Mouse (Mus musculus): ENCODE data around the gene Sptlc2. TPM values are rescaled to one million over a fixed set of nuclear protein-coding genes. Genes with fewer than 3 reads are reported as not detected.

Gene Sptlc2
- polyA plus RNA-seq, 1 experiment from 2014 or later, result 72.0 TPM

DNA sequence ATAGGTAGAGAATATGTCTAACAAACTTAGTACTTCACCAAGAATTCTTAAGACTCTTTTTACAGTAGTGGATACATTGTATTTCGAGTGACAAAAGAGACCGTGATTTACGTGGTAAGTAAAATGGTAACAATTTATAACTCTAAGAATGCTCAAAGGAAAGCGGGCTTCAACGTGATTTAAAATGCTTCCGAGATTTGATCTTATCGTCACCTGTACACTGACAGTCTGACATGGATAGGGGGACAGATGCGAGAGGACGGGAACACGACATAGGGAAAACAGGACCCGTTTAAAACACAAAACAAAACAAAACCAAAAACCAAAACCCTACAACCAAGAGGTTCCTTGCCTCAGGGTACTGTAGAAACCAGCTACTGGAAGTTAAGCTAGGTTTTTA is 122.7 kb downstream of the Sptlc2 start:
- Histone ChIP-seq H3K4me3 (replicated peaks; ENCODE audit: low read length) (peak overlapping the region; percentile 72), H3K36me3 (replicated peaks; ENCODE audit: control insufficient read depth, insufficient read depth) (peaks cover 48% of the 10 kb centered on the region), H3K27ac (peak overlapping the region; percentile 79), H3K9me3 (ENCODE audit: control insufficient read depth, low read length) (no peaks in the 10 kb centered on the region), H3K4me1 (replicated peaks; ENCODE audit: control insufficient read depth, insufficient read depth, low read length) (peaks cover 23% of the 10 kb centered on the region), H3K27me3 (ENCODE audit: control insufficient read depth, insufficient read depth, low read length) (no peaks in the 10 kb centered on the region), H3K4me2 (replicated peaks) (peak overlapping the region; percentile 69), H3K9ac (peak overlapping the region; percentile 82)
- DNase-seq (ENCODE audit: low spot score) (no peak), ATAC-seq (ENCODE audit: low FRiP score) (no peak)
- 26% methylated on average over 11 of the region's 11 CpGs for WGBS

DNA sequence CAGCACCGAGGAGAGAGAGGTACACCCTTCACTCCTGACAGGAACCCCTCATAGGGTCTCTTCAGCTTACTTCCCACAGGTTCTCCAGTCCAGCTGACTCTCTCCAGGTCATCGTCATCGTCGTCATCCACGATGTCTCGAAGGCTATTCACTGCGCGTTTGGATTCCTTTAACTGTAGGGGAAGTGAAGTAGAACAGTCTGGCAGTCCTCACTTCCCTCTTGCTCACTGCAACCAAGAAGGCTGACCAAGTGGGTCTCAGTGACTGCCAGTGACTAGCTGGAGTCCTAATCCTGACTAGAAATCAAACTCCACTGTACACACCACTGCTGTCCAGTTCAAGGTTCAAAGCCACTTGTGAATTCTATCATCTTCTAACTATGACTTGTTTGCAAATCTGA is 127.6 kb downstream of the Sptlc2 start:
- DNase-seq (ENCODE audit: low spot score), result no peak
- WGBS, result 97% methylated on average over 8 of the region's 8 CpGs
- Histone ChIP-seq H3K27me3 (ENCODE audit: control insufficient read depth, insufficient read depth, low read length) (no peaks in the 10 kb centered on the region), H3K4me2 (replicated peaks) (no peak overlapping the region), H3K4me3 (replicated peaks; ENCODE audit: low read length) (no peak overlapping the region), H3K9ac (no peak overlapping the region), H3K9me3 (ENCODE audit: control insufficient read depth, low read length) (no peaks in the 10 kb centered on the region), H3K27ac (no peak overlapping the region), H3K36me3 (replicated peaks; ENCODE audit: control insufficient read depth, insufficient read depth) (peaks cover 79% of the 10 kb centered on the region), H3K4me1 (replicated peaks; ENCODE audit: control insufficient read depth, insufficient read depth, low read length) (0 out of 2 replicates have a peak, but pooled peaks cover 10% of the 10 kb centered on the region)
- no peak for ATAC-seq (ENCODE audit: low FRiP score)

DNA sequence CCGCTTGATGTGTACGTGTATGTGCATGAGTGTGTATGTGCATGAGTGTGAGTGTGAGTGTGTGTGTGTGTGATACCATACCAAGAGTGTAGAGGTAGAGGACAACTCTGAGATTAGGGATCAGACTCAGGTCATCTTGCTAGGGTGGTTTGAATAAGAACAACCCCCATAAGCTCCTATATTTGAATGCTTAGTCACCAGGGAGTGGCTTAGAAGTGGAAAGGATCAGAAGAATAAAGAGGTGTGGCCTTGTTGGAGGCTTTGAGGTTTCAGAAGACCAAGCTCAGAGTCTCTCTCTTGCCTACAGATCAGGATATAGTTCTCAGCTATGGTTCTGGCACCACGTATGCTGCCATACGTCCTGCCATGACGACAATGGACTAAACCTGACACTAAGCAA is 131.5 kb downstream of the Sptlc2 start:
- peaks cover 91% of the 10 kb centered on the region for H3K36me3 ChIP-seq (replicated peaks; ENCODE audit: control insufficient read depth, insufficient read depth)

More for the DNA sequence above, 131.5 kb downstream of the Sptlc2 start:
- Histone ChIP-seq H3K9ac (no peak overlapping the region), H3K9me3 (ENCODE audit: control insufficient read depth, low read length) (no peaks in the 10 kb centered on the region), H3K27me3 (ENCODE audit: control insufficient read depth, insufficient read depth, low read length) (no peaks in the 10 kb centered on the region), H3K4me2 (replicated peaks) (no peak overlapping the region), H3K27ac (no peak overlapping the region), H3K4me1 (replicated peaks; ENCODE audit: control insufficient read depth, insufficient read depth, low read length) (no peaks in the 10 kb centered on the region), H3K4me3 (replicated peaks; ENCODE audit: low read length) (no peak overlapping the region)
- ATAC-seq (ENCODE audit: low FRiP score) (no peak), DNase-seq (ENCODE audit: low spot score) (no peak)
- 97% methylated on average over 5 of the region's 5 CpGs for WGBS

Small RNA genes lying within 50 kb of the gene (microRNA-seq; reads per million reads assigned to microRNA genes)
- gene Gm47293 (not detected), gene Mir3068 (60.2 reads per million, percentile 46 among the genes with 10 or more reads in this experiment)

Other genes starting within 250 kb of the Sptlc2 start
- 26.6 and 31.9 TPM in 2 replicates for gene Gstz1, start 241.2 kb downstream of the Sptlc2 start, polyA plus RNA-seq (2014; fragmentation: Nextera tagmentation; extraction: Ambion mirVana)
- gene Pomt2, start 240.4 kb downstream of the Sptlc2 start, polyA plus RNA-seq (2014; fragmentation: Nextera tagmentation; extraction: Ambion mirVana), result 15.1 and 19.6 TPM in 2 replicates
- gene Samd15, start 188.6 kb downstream of the Sptlc2 start, polyA plus RNA-seq (2014; fragmentation: Nextera tagmentation; extraction: Ambion mirVana), result 1.3 and 1.6 TPM in 2 replicates
- gene Tmed8, start 187.9 kb downstream of the Sptlc2 start, polyA plus RNA-seq (2014; fragmentation: Nextera tagmentation; extraction: Ambion mirVana), result 6.9 and 7.8 TPM in 2 replicates
- gene Noxred1, start 149.6 kb downstream of the Sptlc2 start, polyA plus RNA-seq (2014; fragmentation: Nextera tagmentation; extraction: Ambion mirVana), result 1.7 and 2.4 TPM in 2 replicates
- 56.7 and 58.9 TPM in 2 replicates for gene Vipas39, start 122.1 kb downstream of the Sptlc2 start, polyA plus RNA-seq (2014; fragmentation: Nextera tagmentation; extraction: Ambion mirVana)
- 169 and 181 TPM in 2 replicates for gene Ahsa1, start 121.9 kb downstream of the Sptlc2 start, polyA plus RNA-seq (2014; fragmentation: Nextera tagmentation; extraction: Ambion mirVana)
- 0.86 and 1.3 TPM in 2 replicates for gene Ism2, start 88.7 kb downstream of the Sptlc2 start, polyA plus RNA-seq (2014; fragmentation: Nextera tagmentation; extraction: Ambion mirVana)
- gene Slirp, start 55.5 kb upstream of the Sptlc2 start, polyA plus RNA-seq (2014; fragmentation: Nextera tagmentation; extraction: Ambion mirVana), result 195 and 248 TPM in 2 replicates
- 28.7 and 36.3 TPM in 2 replicates for gene Alkbh1, start 55.7 kb upstream of the Sptlc2 start, polyA plus RNA-seq (2014; fragmentation: Nextera tagmentation; extraction: Ambion mirVana)
- gene Snw1, start 83.9 kb upstream of the Sptlc2 start, polyA plus RNA-seq (2014; fragmentation: Nextera tagmentation; extraction: Ambion mirVana), result 101 and 102 TPM in 2 replicates
- not detected in 2 replicates for gene Gm5788, start 106.4 kb upstream of the Sptlc2 start, polyA plus RNA-seq (2014; fragmentation: Nextera tagmentation; extraction: Ambion mirVana)
- gene Gm8300, start 126.0 kb upstream of the Sptlc2 start, polyA plus RNA-seq (2014; fragmentation: Nextera tagmentation; extraction: Ambion mirVana), result not detected in 2 replicates
- gene Oog1, start 214.3 kb upstream of the Sptlc2 start, polyA plus RNA-seq (2014; fragmentation: Nextera tagmentation; extraction: Ambion mirVana), result not detected in 2 replicates
- gene Gm4027, start 230.5 kb upstream of the Sptlc2 start, polyA plus RNA-seq (2014; fragmentation: Nextera tagmentation; extraction: Ambion mirVana), result not detected in 2 replicates